Mouse (Mus musculus) CH12.LX (cell line): Measurements from ENCODE around the gene Mtfp1. TPM values are rescaled to one million over a fixed set of nuclear protein-coding genes. Genes with fewer than 3 reads are reported as not detected.

Source experiments
- DNase-seq: peaks from one replicate; pipeline ENCODE4 v3.0.0-alpha.2; 2013; ENCODE audit errors: extremely low read depth
- H3K27ac ChIP-seq: 2 replicates; pipeline ENCODE4 v1.5.1; 2012; ENCODE audit warnings: low read depth, mild to moderate bottlenecking, control low read depth, moderate library complexity; ENCODE audit not compliant: insufficient read depth
- H3K27me3 ChIP-seq: replicated peaks from 2 replicates; pipeline ENCODE3; 2012; ENCODE audit warnings: inconsistent platforms
- H3K36me3 ChIP-seq, 2 experiments: replicated peaks in 1 of 2; 2 replicates each; pipeline versions ENCODE3 to v1.6.1; 2012; ENCODE audit warnings: inconsistent platforms in 1 of 2, low read length in 1 of 2, mild to moderate bottlenecking in 1 of 2, mixed read lengths in 1 of 2, moderate library complexity in 1 of 2; ENCODE audit not compliant: control insufficient read depth in 1 of 2, insufficient read depth in 1 of 2
- H3K4me1 ChIP-seq, 2 experiments: 2 replicates each; pipeline ENCODE4 v1.6.1; 2012; ENCODE audit warnings: inconsistent platforms in 1 of 2, moderate library complexity in 1 of 2; ENCODE audit not compliant: insufficient read depth in 2 of 2, control insufficient read depth in 1 of 2
- H3K4me2 ChIP-seq: 2 replicates; pipeline ENCODE4 v1.6.1; 2012; ENCODE audit warnings: low read depth, mild to moderate bottlenecking, control low read depth; ENCODE audit not compliant: poor library complexity, insufficient read depth, severe bottlenecking
- H3K4me3 ChIP-seq, 3 experiments: fragments of 150-350 bp in 1 of 3; sonication (generic) in 1 of 3; replicated peaks in 1 of 3; 2 replicates each; pipeline versions ENCODE3 to v1.5.1; 2011 to 2012; ENCODE audit warnings: low read depth in 2 of 3, low read length in 2 of 3, mild to moderate bottlenecking in 2 of 3, moderate library complexity in 2 of 3, control low read depth in 1 of 3, improper control_type of control experiment in 1 of 3, inconsistent platforms in 1 of 3, mixed read lengths in 1 of 3; ENCODE audit not compliant: poor library complexity in 1 of 3
- H3K79me2 ChIP-seq: replicated peaks from 2 replicates; pipeline ENCODE4 v1.6.1; 2012; ENCODE audit warnings: mild to moderate bottlenecking, moderate library complexity; ENCODE audit not compliant: control insufficient read depth, poor library complexity, insufficient read depth, severe bottlenecking; ENCODE audit errors: extremely low read depth
- H3K9ac ChIP-seq: 2 replicates; pipeline ENCODE4 v1.6.1; 2012; ENCODE audit warnings: low read depth, mild to moderate bottlenecking, control low read depth, moderate library complexity; ENCODE audit not compliant: insufficient read depth
- H3K9me3 ChIP-seq: replicated peaks from 2 replicates; pipeline ENCODE3; 2012; ENCODE audit warnings: low read length, inconsistent platforms, mixed read lengths
- BHLHE40 ChIP-seq: IDR thresholded peaks from 2 replicates; pipeline ENCODE4 v1.6.1; 2011; ENCODE audit warnings: mild to moderate bottlenecking, low read depth, low read length, improper control_type of control experiment
- CTCF ChIP-seq, 2 experiments: IDR thresholded peaks in 1 of 2; conservative IDR thresholded peaks in 1 of 2; 2 replicates each; pipeline ENCODE4 v1.5.1; 2011 to 2012; ENCODE audit warnings: low read depth in 2 of 2, low read length in 2 of 2, improper control_type of control experiment in 1 of 2, inconsistent platforms in 1 of 2, mild to moderate bottlenecking in 1 of 2, moderate library complexity in 1 of 2
- E2F4 ChIP-seq: IDR thresholded peaks from 2 replicates; pipeline ENCODE4 v1.6.1; 2011; ENCODE audit warnings: low read depth, low read length, improper control_type of control experiment; ENCODE audit not compliant: insufficient replicate concordance
- ETS1 ChIP-seq: conservative IDR thresholded peaks from 2 replicates; pipeline ENCODE4 v1.6.1; 2012; ENCODE audit warnings: low read depth, mild to moderate bottlenecking, inconsistent platforms, low read length, improper control_type of control experiment, moderate library complexity
- GABPA ChIP-seq: IDR thresholded peaks from 2 replicates; pipeline ENCODE4 v1.6.1; 2012; ENCODE audit warnings: low read depth, low read length, improper control_type of control experiment, inconsistent platforms; ENCODE audit not compliant: insufficient replicate concordance
- JUN ChIP-seq: IDR thresholded peaks from 2 replicates; pipeline ENCODE4 v1.6.1; 2011; ENCODE audit warnings: low read depth, mild to moderate bottlenecking, low read length, improper control_type of control experiment, moderate library complexity; ENCODE audit not compliant: insufficient read depth
- JUND ChIP-seq: conservative IDR thresholded peaks from 2 replicates; pipeline ENCODE4 v1.6.1; 2011; ENCODE audit warnings: low read depth, low read length, improper control_type of control experiment
- MAX ChIP-seq: IDR thresholded peaks from 2 replicates; pipeline ENCODE4 v1.6.1; 2011; ENCODE audit warnings: low read length, improper control_type of control experiment
- MEF2A ChIP-seq: IDR thresholded peaks from 2 replicates; pipeline ENCODE4 v1.6.1; 2014; ENCODE audit warnings: low read depth, mild to moderate bottlenecking, inconsistent platforms, low read length, improper control_type of control experiment, borderline replicate concordance
- NELFE ChIP-seq: IDR thresholded peaks from 2 replicates; pipeline ENCODE4 v1.6.1; 2011; ENCODE audit warnings: low read depth, low read length, improper control_type of control experiment
- NRF1 ChIP-seq: IDR thresholded peaks from 2 replicates; pipeline ENCODE4 v1.6.1; 2014; ENCODE audit warnings: low read depth, mild to moderate bottlenecking, inconsistent platforms, low read length, improper control_type of control experiment, moderate library complexity
- POLR2AphosphoS2 ChIP-seq: IDR thresholded peaks from 2 replicates; pipeline ENCODE4 v1.6.1; 2011; ENCODE audit warnings: low read depth, low read length, improper control_type of control experiment
- SIN3A ChIP-seq: IDR thresholded peaks from 2 replicates; pipeline ENCODE4 v1.6.1; 2012; ENCODE audit warnings: low read length, improper control_type of control experiment, inconsistent platforms
- SMC3 ChIP-seq: IDR thresholded peaks from 2 replicates; pipeline ENCODE4 v1.6.1; 2011; ENCODE audit warnings: low read depth, low read length, improper control_type of control experiment
- TCF12 ChIP-seq: IDR thresholded peaks from 2 replicates; pipeline ENCODE4 v1.6.1; 2014; ENCODE audit warnings: low read depth, mild to moderate bottlenecking, inconsistent platforms, low read length, improper control_type of control experiment
- UBTF ChIP-seq: IDR thresholded peaks from 2 replicates; pipeline ENCODE4 v1.6.1; 2012; ENCODE audit warnings: low read depth, mild to moderate bottlenecking, inconsistent platforms, low read length, improper control_type of control experiment, moderate library complexity
- ZC3H11A ChIP-seq: IDR thresholded peaks from 2 replicates; pipeline ENCODE4 v1.6.1; 2012; ENCODE audit warnings: low read depth, mild to moderate bottlenecking, inconsistent platforms, low read length, improper control_type of control experiment
- ZKSCAN1 ChIP-seq: IDR thresholded peaks from 2 replicates; pipeline ENCODE4 v1.6.1; 2012; ENCODE audit warnings: low read depth, inconsistent platforms, low read length, improper control_type of control experiment, borderline replicate concordance
- ZMIZ1 ChIP-seq: IDR thresholded peaks from 2 replicates; pipeline ENCODE4 v1.6.1; 2012; ENCODE audit warnings: low read depth, mild to moderate bottlenecking, inconsistent platforms, low read length, improper control_type of control experiment
- ZNF384 ChIP-seq: IDR thresholded peaks from 2 replicates; pipeline ENCODE4 v1.6.1; 2012; ENCODE audit warnings: low read depth, low read length, improper control_type of control experiment, inconsistent platforms
- dilution Hi-C: fragments of 300-500 bp; cut with MboI; formaldehyde crosslinking; loops from 2 replicates; pipeline ENCODE4 v1.14.3; 2020; ENCODE audit warnings: low sequenced_read_pairs; ENCODE audit not compliant: extremely low pct_unique_long_range_greater_than_20kb, extremely low pct_ligation_motif_present
- in situ Hi-C: fragments of 300-500 bp; cut with MboI; formaldehyde crosslinking; loops from 3 replicates; pipeline ENCODE4 v1.14.3; 2019; ENCODE audit warnings: low sequenced_read_pairs, low pct_ligation_motif_present, low pct_unique_long_range_greater_than_20kb, mixed read lengths
- polyA plus RNA-seq: library from polyadenylated mRNA; unstranded; fragments of >175 nt; gene quantifications from 2 replicates; pipeline ENCODE4 v1.2.1, GENCODE M21; 2012; ENCODE audit warnings: low read depth; ENCODE audit not compliant: insufficient read length
- total RNA-seq, 2 experiments: library from RNA; depleted of rRNA; stranded (reverse); fragments of 300-350 nt in 1 of 2; fragments of >200 nt in 1 of 2; gene quantifications; 2 replicates each; pipeline ENCODE4 v1.2.3; 2012 to 2014

Mtfp1 gene
- total and polyA plus RNA-seq, 3 experiments = 22.1 to 30.0 (median 27.7) TPM

DNA sequence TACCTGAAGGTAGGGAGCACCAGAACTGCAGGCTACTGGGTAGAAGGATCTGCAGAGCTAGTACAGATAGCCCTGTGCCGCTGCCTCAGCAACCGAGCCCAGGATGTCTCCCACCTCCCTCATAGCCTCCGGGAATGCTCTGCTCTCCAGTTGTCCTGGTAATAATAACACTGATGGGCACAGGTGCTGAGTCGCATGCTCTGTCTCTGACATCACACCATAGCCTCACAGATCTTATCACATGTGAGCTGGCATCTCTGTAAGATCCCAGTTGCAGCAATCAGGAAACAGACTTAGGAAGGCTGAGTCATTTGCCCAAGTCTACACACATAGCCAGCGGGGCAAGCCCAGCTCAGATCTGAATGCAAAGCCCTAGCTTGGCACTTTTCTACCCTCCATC is 6.6 kb upstream of the Mtfp1 start:
- in situ Hi-C loops = no loop called here

DNA sequence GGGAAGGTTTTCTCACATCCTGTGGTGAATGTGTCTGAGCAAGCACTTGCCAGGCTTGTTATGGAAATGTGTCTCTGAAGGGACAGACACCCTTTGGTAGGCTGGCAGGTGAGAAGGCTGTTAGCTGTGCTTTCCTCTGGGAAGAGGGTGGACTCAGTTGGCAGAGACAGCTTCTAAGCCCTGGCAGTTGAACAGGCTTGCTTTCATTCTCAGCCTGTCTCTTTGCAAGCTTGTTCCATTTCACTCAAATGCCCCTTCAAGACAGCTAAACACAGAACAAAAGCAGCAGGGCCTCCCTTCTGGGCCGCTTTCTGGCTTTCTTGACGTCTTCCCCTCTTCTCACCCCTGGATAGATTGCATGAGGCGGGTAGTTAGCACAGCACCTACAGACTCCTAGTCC is 4.2 kb upstream of the Mtfp1 start:
- Histone ChIP-seq H3K4me3 (no peak overlapping the region), H3K4me1 (peaks cover 5 to 23% of the 10 kb centered on the region in 2 experiments; a peak in 3 of 4 replicates), H3K9ac (no peak overlapping the region), H3K9me3 (no peaks in the 10 kb centered on the region), H3K79me2 (no peaks in the 10 kb centered on the region), H3K36me3 (peaks cover 29 to 56% of the 10 kb centered on the region in 2 experiments), H3K4me2 (no peak overlapping the region), H3K27ac (no peak overlapping the region), H3K27me3 (no peaks in the 10 kb centered on the region)
- TF ChIP-seq NRF1 (no peak), JUND (no peak)
- DNase-seq = no peak
- in situ Hi-C loops = no loop called here
- dilution Hi-C loops = no loop called here

More for the DNA sequence above, 6.6 kb upstream of the Mtfp1 start:
- Histone ChIP-seq H3K36me3 (peaks cover 37 to 78% of the 10 kb centered on the region in 2 experiments), H3K79me2 (no peaks in the 10 kb centered on the region), H3K27me3 (no peaks in the 10 kb centered on the region), H3K9me3 (no peaks in the 10 kb centered on the region), H3K4me1 (peaks cover 3 to 10% of the 10 kb centered on the region in 2 experiments; a peak in 3 of 4 replicates), H3K9ac (no peak overlapping the region), H3K4me3 (no peak overlapping the region)
- dilution Hi-C loops = no loop called here
- DNase-seq = no peak
- TF ChIP-seq ZMIZ1 (no peak), GABPA (no peak), ZC3H11A (no peak), MEF2A (no peak), UBTF (no peak), CTCF (conservative IDR thresholded peaks at IDR 0.05 in 1 of 2, IDR thresholded peaks at IDR 0.05 in 1 of 2; ENCODE audit: low read depth in 2 of 2, low read length in 2 of 2) (no peak), POLR2AphosphoS2 (no peak), MAX (no peak), JUND (no peak), SMC3 (no peak), ZKSCAN1 (no peak), ZNF384 (no peak), E2F4 (no peak), TCF12 (no peak), ETS1 (no peak), NELFE (no peak), NRF1 (no peak), JUN (no peak), BHLHE40 (no peak), SIN3A (no peak)
- TF ChIP-seq, all 38 proteins: peak for 0
- no peak overlapping the region for H3K27ac ChIP-seq
- no peak overlapping the region for H3K4me2 ChIP-seq
